Comparison of ENCODE assay signal across 23 mouse cellular contexts in genomic region chrX:165631227-165631626, GRCm38 (mm10).
DNase-seq lines count a peak whose midpoint lies in the region; ATAC-seq and TF ChIP-seq lines count a peak whose summit lies in the region.
"Had no signal": no experiment of that assay in that cellular context is flagged by ENCODE, and none has a peak within 500 bp of the region (broad histone marks: within the 10 kb centered on the region; RNA-seq: fewer than 3 reads in every experiment).

No protein-coding gene starts in this region.

- no peak; the same call in 1 of the 2 replicates for ATAC-seq in forebrain, embryonic 11.5 days (replicated peaks; ENCODE audit: low FRiP score)
- ATAC-seq in forebrain, embryonic 16.5 days = no peak
- no peak for ATAC-seq in hindbrain, embryonic 16.5 days
- ATAC-seq in midbrain, embryonic 14.5 days (ENCODE audit: low FRiP score, low TSS enrichment) = no peak
- no peak for ATAC-seq in midbrain, embryonic 13.5 days
- ATAC-seq: activated CD4-positive, CD25-positive, alpha-beta regulatory T cell, adult 4 months; intestine, postnatal 0 days had no signal

- no peak for TF ChIP-seq CTCF in brain, embryonic 14.5 days (IDR thresholded peaks at IDR 0.05; ENCODE audit: borderline replicate concordance, extremely low read depth, insufficient read depth, insufficient read length)

- H3K27ac ChIP-seq in forebrain, embryonic 11.5 days (ENCODE audit: low read depth, low read length) = no peak overlapping the region
- no peak overlapping the region for H3K27ac ChIP-seq in forebrain, embryonic 16.5 days (ENCODE audit: low read length)
- H3K27ac ChIP-seq in hindbrain, embryonic 10.5 days = no peak overlapping the region
- no peak overlapping the region for H3K27ac ChIP-seq in hindbrain, embryonic 16.5 days (ENCODE audit: low read depth, low read length)
- H3K27ac ChIP-seq in midbrain, embryonic 14.5 days (replicated peaks; ENCODE audit: low read depth, low read length) = no peak overlapping the region
- no peak overlapping the region for H3K27ac ChIP-seq in midbrain, embryonic 13.5 days
- H3K27ac ChIP-seq: embryonic facial prominence, embryonic 12.5 days; embryonic facial prominence, embryonic 15.5 days; gastrocnemius, adult 2 months; hindbrain, embryonic 14.5 days had no signal

- no peaks in the 10 kb centered on the region for H3K36me3 ChIP-seq in forebrain, embryonic 11.5 days (ENCODE audit: control insufficient read depth, insufficient read depth, low read length)
- H3K36me3 ChIP-seq in forebrain, embryonic 16.5 days (ENCODE audit: control insufficient read depth, insufficient read depth) = no peaks in the 10 kb centered on the region
- no peaks in the 10 kb centered on the region for H3K36me3 ChIP-seq in hindbrain, embryonic 10.5 days
- no peaks in the 10 kb centered on the region for H3K36me3 ChIP-seq in hindbrain, embryonic 16.5 days (ENCODE audit: control insufficient read depth, insufficient read depth, low read length)
- H3K36me3 ChIP-seq in midbrain, embryonic 14.5 days (ENCODE audit: control insufficient read depth, insufficient read depth, low read length) = no peaks in the 10 kb centered on the region
- H3K36me3 ChIP-seq in midbrain, embryonic 13.5 days = no peaks in the 10 kb centered on the region
- H3K36me3 ChIP-seq: embryonic facial prominence, embryonic 12.5 days; embryonic facial prominence, embryonic 15.5 days had no signal

- 48% methylated on average over 4 of the region's 4 CpGs for WGBS in forebrain, embryonic 11.5 days
- 55% methylated on average over 4 of the region's 4 CpGs for WGBS in forebrain, embryonic 16.5 days
- 59% methylated on average over 4 of the region's 4 CpGs for WGBS in hindbrain, embryonic 10.5 days
- WGBS in hindbrain, embryonic 16.5 days = 46% methylated on average over 4 of the region's 4 CpGs
- 52% methylated on average over 4 of the region's 4 CpGs for WGBS in midbrain, embryonic 14.5 days
- WGBS in midbrain, embryonic 13.5 days = 49% methylated on average over 4 of the region's 4 CpGs

- DNase-seq in forebrain, embryonic 11.5 days (ENCODE audit: low spot score) = peak; percentile 44
- DNase-seq in hindbrain, embryonic 10.5 days (ENCODE audit: low spot score) = peak; percentile 1
- peak; percentile 5 for DNase-seq in midbrain, embryonic 14.5 days
- peak; percentile 65 for DNase-seq in brain, embryonic 14.5 days (ENCODE audit: low read depth)
- DNase-seq in heart, postnatal 25 days (ENCODE audit: low spot score) = no peak
- DNase-seq: adrenal gland, adult 8-10 months; adrenal gland, postnatal 25 days; cerebellum, adult 18-20 months; cerebellum, adult 9-10 months; cerebellum, postnatal 14 days; gastrocnemius, adult 2 months; gastrocnemius, postnatal 14 days; heart, adult 11 months; heart, postnatal 36 days had no signal

- TF ChIP-seq POLR2A in brain, embryonic 14.5 days (IDR thresholded peaks at IDR 0.05; ENCODE audit: borderline replicate concordance, extremely low read depth, insufficient read depth, insufficient read length, poor library complexity, severe bottlenecking) = no peak

- no peak overlapping the region for H3K4me3 ChIP-seq in forebrain, embryonic 11.5 days (ENCODE audit: low read depth, low read length)
- no peak overlapping the region for H3K4me3 ChIP-seq in forebrain, embryonic 16.5 days (replicated peaks; ENCODE audit: low read length)
- H3K4me3 ChIP-seq in hindbrain, embryonic 10.5 days = no peak overlapping the region
- H3K4me3 ChIP-seq in hindbrain, embryonic 16.5 days (ENCODE audit: low read length) = no peak overlapping the region
- H3K4me3 ChIP-seq in midbrain, embryonic 14.5 days (replicated peaks; ENCODE audit: low read depth, low read length) = no peak overlapping the region
- no peak overlapping the region for H3K4me3 ChIP-seq in midbrain, embryonic 13.5 days (replicated peaks)
- H3K4me3 ChIP-seq: embryonic facial prominence, embryonic 12.5 days; embryonic facial prominence, embryonic 15.5 days; gastrocnemius, adult 2 months had no signal

- H3K4me1 ChIP-seq in forebrain, embryonic 11.5 days (replicated peaks; ENCODE audit: control insufficient read depth, insufficient read depth, low read length) = no peaks in the 10 kb centered on the region
- no peaks in the 10 kb centered on the region for H3K4me1 ChIP-seq in forebrain, embryonic 16.5 days (replicated peaks; ENCODE audit: control insufficient read depth, insufficient read depth, low read length)
- H3K4me1 ChIP-seq in hindbrain, embryonic 10.5 days (replicated peaks) = no peaks in the 10 kb centered on the region
- no peaks in the 10 kb centered on the region for H3K4me1 ChIP-seq in hindbrain, embryonic 16.5 days (ENCODE audit: control insufficient read depth, insufficient read depth, low read depth, low read length)
- H3K4me1 ChIP-seq in midbrain, embryonic 14.5 days (ENCODE audit: control insufficient read depth, insufficient read depth, low read length) = no peaks in the 10 kb centered on the region
- H3K4me1 ChIP-seq in midbrain, embryonic 13.5 days (replicated peaks) = no peaks in the 10 kb centered on the region
- H3K4me1 ChIP-seq: embryonic facial prominence, embryonic 12.5 days; embryonic facial prominence, embryonic 15.5 days had no signal

- intact Hi-C loops in heart, postnatal 25 days (cut with DNase I) = no loop called here

- H3K27me3 ChIP-seq in forebrain, embryonic 11.5 days (ENCODE audit: control insufficient read depth, insufficient read depth, low read length) = no peaks in the 10 kb centered on the region
- no peaks in the 10 kb centered on the region for H3K27me3 ChIP-seq in forebrain, embryonic 16.5 days (replicated peaks; ENCODE audit: control insufficient read depth, insufficient read depth, low read length)
- H3K27me3 ChIP-seq in hindbrain, embryonic 10.5 days (ENCODE audit: insufficient read depth, poor library complexity, severe bottlenecking) = no peaks in the 10 kb centered on the region
- H3K27me3 ChIP-seq in hindbrain, embryonic 16.5 days (replicated peaks; ENCODE audit: control insufficient read depth, insufficient read depth, low read length) = no peaks in the 10 kb centered on the region
- no peaks in the 10 kb centered on the region for H3K27me3 ChIP-seq in midbrain, embryonic 14.5 days (ENCODE audit: control insufficient read depth, insufficient read depth, low read length)
- H3K27me3 ChIP-seq in midbrain, embryonic 13.5 days = no peaks in the 10 kb centered on the region
- H3K27me3 ChIP-seq: embryonic facial prominence, embryonic 12.5 days; embryonic facial prominence, embryonic 15.5 days had no signal

- H3K4me2 ChIP-seq in forebrain, embryonic 11.5 days (ENCODE audit: low read depth, low read length, severe bottlenecking) = no peak overlapping the region
- no peak overlapping the region for H3K4me2 ChIP-seq in forebrain, embryonic 16.5 days (ENCODE audit: low read length)
- no peak overlapping the region for H3K4me2 ChIP-seq in hindbrain, embryonic 16.5 days (ENCODE audit: low read length)
- H3K4me2 ChIP-seq in midbrain, embryonic 14.5 days (ENCODE audit: low read length) = no peak overlapping the region
- H3K4me2 ChIP-seq in midbrain, embryonic 13.5 days (replicated peaks) = no peak overlapping the region
- H3K4me2 ChIP-seq: embryonic facial prominence, embryonic 12.5 days; embryonic facial prominence, embryonic 15.5 days; heart, embryonic 11.5 days; hindbrain, embryonic 14.5 days had no signal

- H3K9ac ChIP-seq in forebrain, embryonic 11.5 days (ENCODE audit: low read length) = no peak overlapping the region
- no peak overlapping the region for H3K9ac ChIP-seq in forebrain, embryonic 16.5 days (replicated peaks; ENCODE audit: low read depth, low read length)
- H3K9ac ChIP-seq in hindbrain, embryonic 16.5 days (ENCODE audit: low read depth, low read length) = no peak overlapping the region
- H3K9ac ChIP-seq in midbrain, embryonic 14.5 days (replicated peaks; ENCODE audit: low read length) = no peak overlapping the region
- H3K9ac ChIP-seq in midbrain, embryonic 13.5 days (replicated peaks) = no peak overlapping the region
- H3K9ac ChIP-seq: embryonic facial prominence, embryonic 12.5 days; embryonic facial prominence, embryonic 15.5 days; hindbrain, embryonic 14.5 days had no signal

- H3K9me3 ChIP-seq in forebrain, embryonic 11.5 days (ENCODE audit: control insufficient read depth, low read length) = no peaks in the 10 kb centered on the region
- no peaks in the 10 kb centered on the region for H3K9me3 ChIP-seq in forebrain, embryonic 16.5 days (ENCODE audit: control insufficient read depth, low read length)
- H3K9me3 ChIP-seq in hindbrain, embryonic 10.5 days = no peaks in the 10 kb centered on the region
- no peaks in the 10 kb centered on the region for H3K9me3 ChIP-seq in hindbrain, embryonic 16.5 days (ENCODE audit: control insufficient read depth, low read length)
- no peaks in the 10 kb centered on the region for H3K9me3 ChIP-seq in midbrain, embryonic 14.5 days (ENCODE audit: control insufficient read depth, low read length)
- H3K9me3 ChIP-seq in midbrain, embryonic 13.5 days = no peaks in the 10 kb centered on the region
- H3K9me3 ChIP-seq: embryonic facial prominence, embryonic 12.5 days; embryonic facial prominence, embryonic 15.5 days had no signal
